Mouse (Mus musculus) stomach, postnatal 0 days (tissue): ENCODE results near the gene 5530401A14Rik. TPM values are rescaled to one million over a fixed set of nuclear protein-coding genes. Genes with fewer than 3 reads are reported as not detected.

Source experiments
- ATAC-seq: fragments of 200-750 bp; cut with Nextera tagmentation; 2 replicates; pipeline ENCODE4 v1.8.0; 2017; ENCODE audit not compliant: low FRiP score, low TSS enrichment
- DNase-seq: peaks from one replicate; pipeline ENCODE4 v3.0.0-alpha.2; 2016; ENCODE audit warnings: low spot score
- H3K27ac ChIP-seq: fragments of 300-500 bp; sonication (generic); replicated peaks from 2 replicates; pipeline ENCODE4 v1.5.1; 2014; ENCODE audit warnings: mild to moderate bottlenecking, control low read depth
- H3K27me3 ChIP-seq: fragments of 300-500 bp; sonication (generic); 2 replicates; pipeline ENCODE4 v1.6.1; 2014; ENCODE audit warnings: low read length; ENCODE audit not compliant: control insufficient read depth, insufficient read depth
- H3K36me3 ChIP-seq: fragments of 300-500 bp; sonication (generic); 2 replicates; pipeline ENCODE4 v1.6.1; 2014; ENCODE audit warnings: low read length, mixed read lengths; ENCODE audit not compliant: control insufficient read depth, insufficient read depth
- H3K4me1 ChIP-seq: fragments of 300-500 bp; sonication (generic); replicated peaks from 2 replicates; pipeline ENCODE4 v1.6.1; 2014; ENCODE audit warnings: antibody characterized with exemption; ENCODE audit not compliant: control insufficient read depth, insufficient read depth
- H3K4me2 ChIP-seq: fragments of 300-500 bp; sonication (generic); replicated peaks from 2 replicates; pipeline ENCODE4 v1.6.1; 2014; ENCODE audit warnings: low read depth, mild to moderate bottlenecking, control low read depth, moderate library complexity
- H3K4me3 ChIP-seq: fragments of 300-500 bp; sonication (generic); 2 replicates; pipeline ENCODE4 v1.5.1; 2014; ENCODE audit warnings: low read depth, low read length, control low read depth
- H3K9ac ChIP-seq: fragments of 300-500 bp; sonication (generic); 2 replicates; pipeline ENCODE4 v1.6.1; 2014; ENCODE audit warnings: mild to moderate bottlenecking, low read length, control low read depth, mixed read lengths
- H3K9me3 ChIP-seq: fragments of 300-500 bp; sonication (generic); 2 replicates; pipeline ENCODE4 v1.6.1; 2016; ENCODE audit warnings: low read length; ENCODE audit not compliant: control insufficient read depth
- CTCF ChIP-seq: IDR thresholded peaks from 2 replicates; pipeline ENCODE4 v1.5.1; 2016; ENCODE audit warnings: antibody characterized with exemption, low read depth, mild to moderate bottlenecking, moderate library complexity
- EP300 ChIP-seq: optimal IDR thresholded peaks from 2 replicates; pipeline ENCODE3; 2016; ENCODE audit warnings: antibody characterized with exemption
- WGBS: fragments of 180-500 bp; shearing (Covaris S2); extraction: QIAGEN DNeasy Blood & Tissue Kit; methylation state at CpG from one replicate; pipeline ENCODE4 v1.1.7; 2014; 5-methylcytosine and 5-hydroxymethylcytosine counted together
- polyA plus RNA-seq: library from polyadenylated mRNA; unstranded; fragments of >200 nt; fragmentation: Nextera tagmentation; extraction: Ambion mirVana; gene quantifications from 2 replicates; pipeline ENCODE4 v1.2.1, GENCODE M21; 2015

The 5530401A14Rik gene
- polyA plus RNA-seq: 0.04 TPM in 1 of 2 replicates, not detected in the other

DNA sequence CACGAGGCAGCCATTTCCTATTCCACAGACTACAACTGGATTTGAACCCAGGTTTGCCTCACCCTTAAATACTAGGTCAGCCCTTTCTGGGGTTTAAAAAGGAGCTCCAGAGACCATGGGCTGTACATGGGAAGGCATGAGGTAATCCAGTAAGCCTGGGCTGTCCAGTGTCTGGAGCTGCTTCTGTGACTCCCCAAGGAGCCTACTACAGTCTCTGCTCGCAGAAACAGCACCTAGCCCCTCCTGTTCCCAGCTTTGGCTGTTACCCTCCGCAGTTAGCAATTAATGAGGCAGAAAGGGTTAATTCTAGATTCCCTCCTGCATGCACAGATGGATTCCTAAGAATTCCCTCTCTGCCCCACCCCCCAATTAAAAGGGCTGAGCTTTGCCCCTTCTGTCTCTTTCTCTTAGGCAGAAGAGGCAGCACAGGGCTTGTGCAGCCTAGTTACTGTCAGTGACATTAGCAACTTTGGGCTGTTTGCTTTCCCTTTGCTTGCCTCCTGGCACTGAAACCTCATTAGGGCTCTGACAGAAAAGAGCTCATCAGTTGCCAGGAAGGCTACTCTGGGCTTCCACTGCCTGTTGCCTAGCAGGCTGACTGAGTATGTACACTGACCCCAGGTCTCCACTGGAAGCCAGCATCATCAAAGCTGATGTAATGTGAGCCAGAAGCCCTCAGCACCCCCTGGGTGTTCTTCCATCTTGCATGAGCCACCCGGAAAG is at the start of gene 5530401A14Rik:
TSS of gene 5530401A14Rik (plus strand) at position 424 of the 723 bp plus-strand sequence.
- Histone ChIP-seq H3K4me2 (no peak within 1 kb of the TSS), H3K27ac (no peak within 1 kb of the TSS), H3K9ac (no peak within 1 kb of the TSS), H3K36me3 (no peaks in the 10 kb centered on the region), H3K4me1 (no peaks in the 10 kb centered on the region), H3K4me3 (no peak within 1 kb of the TSS), H3K27me3 (no peaks in the 10 kb centered on the region), H3K9me3 (no peaks in the 10 kb centered on the region)
- no peak for ATAC-seq
- no peak for DNase-seq
- WGBS: 41% methylated on average over 4 of the region's 4 CpGs
- TF ChIP-seq EP300 (no peak), CTCF (no peak)

DNA sequence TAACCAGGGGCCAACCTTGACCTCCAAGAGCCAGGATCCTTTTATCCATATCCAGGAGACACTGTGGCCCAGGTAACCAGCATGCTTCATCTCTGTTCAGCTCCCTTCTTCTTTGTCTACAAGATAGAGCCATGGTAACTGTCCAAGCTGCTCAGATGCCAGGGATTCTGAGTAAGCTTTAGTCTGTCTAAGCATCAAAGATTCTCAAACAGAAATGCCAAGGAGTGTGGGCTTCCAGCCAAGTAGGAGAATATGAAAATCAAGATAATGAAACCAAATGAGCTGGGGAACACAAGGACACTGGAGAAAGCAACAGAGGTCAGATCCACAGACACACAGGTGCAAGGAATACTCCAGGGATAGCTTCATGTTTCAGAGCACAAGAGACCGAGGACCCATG is 45.7 kb upstream of the 5530401A14Rik start:
- H3K4me3 ChIP-seq: no peak overlapping the region
- H3K9ac ChIP-seq: no peak overlapping the region
- H3K36me3 ChIP-seq: no peaks in the 10 kb centered on the region
- TF ChIP-seq EP300 (no peak), CTCF (no peak)
- DNase-seq (no peak), ATAC-seq (no peak)
- H3K4me2 ChIP-seq: no peak overlapping the region
- no peaks in the 10 kb centered on the region for H3K9me3 ChIP-seq
- WGBS: 47% methylated on average over 1 of the region's 1 CpGs
- no peaks in the 10 kb centered on the region for H3K4me1 ChIP-seq
- no peak overlapping the region for H3K27ac ChIP-seq
- no peaks in the 10 kb centered on the region for H3K27me3 ChIP-seq

DNA sequence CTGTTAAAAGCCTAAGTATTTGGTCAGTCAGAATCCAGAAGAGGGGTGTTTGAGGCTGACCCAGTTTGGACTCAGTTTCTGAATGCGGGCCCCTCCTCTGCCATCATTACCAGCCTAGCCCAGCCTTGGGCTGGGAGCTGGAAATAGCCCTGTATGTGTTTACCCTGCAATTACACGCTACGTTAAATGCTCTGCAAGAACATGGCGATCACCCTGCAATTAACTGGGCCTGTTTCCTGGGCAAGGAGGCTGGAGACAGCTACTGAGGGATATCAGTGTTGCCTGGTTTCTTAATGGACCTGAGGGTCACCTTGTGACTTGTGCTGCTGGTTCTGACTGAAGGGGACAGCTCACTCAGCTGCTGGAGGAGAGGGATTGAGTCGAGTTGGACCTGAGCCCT is 43.9 kb upstream of the 5530401A14Rik start:
- H3K27ac ChIP-seq: no peak overlapping the region
- no peak overlapping the region for H3K4me2 ChIP-seq
- H3K4me1 ChIP-seq: no peaks in the 10 kb centered on the region
- DNase-seq (no peak), ATAC-seq (no peak)
- no peaks in the 10 kb centered on the region for H3K9me3 ChIP-seq
- H3K27me3 ChIP-seq: no peaks in the 10 kb centered on the region
- TF ChIP-seq EP300 (no peak), CTCF (no peak)
- no peak overlapping the region for H3K9ac ChIP-seq
- 74% methylated on average over 5 of the region's 5 CpGs for WGBS
- no peaks in the 10 kb centered on the region for H3K36me3 ChIP-seq
- H3K4me3 ChIP-seq: no peak overlapping the region

DNA sequence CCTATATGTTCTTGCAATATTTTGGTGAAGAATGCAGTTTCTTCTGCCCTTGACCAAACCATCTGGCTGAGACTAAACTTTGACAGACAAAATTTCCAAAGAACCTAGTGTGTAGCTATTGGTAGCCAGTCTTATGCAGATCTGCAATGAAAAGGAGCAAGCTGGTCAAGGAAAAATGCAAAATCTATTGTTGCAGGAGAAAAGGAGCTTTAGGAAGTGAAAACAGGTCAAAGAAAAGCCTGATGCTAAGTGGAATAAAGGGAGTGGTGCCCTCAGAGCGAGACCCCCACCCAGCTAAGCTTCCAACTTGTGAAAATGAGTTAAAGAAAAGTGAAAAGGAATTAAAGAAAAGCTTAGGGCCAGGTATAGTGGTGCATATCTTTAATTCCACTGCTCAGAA is 28.1 kb upstream of the 5530401A14Rik start:
- no peak overlapping the region for H3K9ac ChIP-seq
- H3K27ac ChIP-seq: no peak overlapping the region
- H3K9me3 ChIP-seq: no peaks in the 10 kb centered on the region
- H3K36me3 ChIP-seq: no peaks in the 10 kb centered on the region
- WGBS: 65% methylated on average over 1 of the region's 1 CpGs
- H3K27me3 ChIP-seq: no peaks in the 10 kb centered on the region
- ATAC-seq (no peak), DNase-seq (no peak)
- H3K4me3 ChIP-seq: no peak overlapping the region
- TF ChIP-seq CTCF (no peak), EP300 (no peak)
- no peak overlapping the region for H3K4me2 ChIP-seq
- H3K4me1 ChIP-seq: no peaks in the 10 kb centered on the region

DNA sequence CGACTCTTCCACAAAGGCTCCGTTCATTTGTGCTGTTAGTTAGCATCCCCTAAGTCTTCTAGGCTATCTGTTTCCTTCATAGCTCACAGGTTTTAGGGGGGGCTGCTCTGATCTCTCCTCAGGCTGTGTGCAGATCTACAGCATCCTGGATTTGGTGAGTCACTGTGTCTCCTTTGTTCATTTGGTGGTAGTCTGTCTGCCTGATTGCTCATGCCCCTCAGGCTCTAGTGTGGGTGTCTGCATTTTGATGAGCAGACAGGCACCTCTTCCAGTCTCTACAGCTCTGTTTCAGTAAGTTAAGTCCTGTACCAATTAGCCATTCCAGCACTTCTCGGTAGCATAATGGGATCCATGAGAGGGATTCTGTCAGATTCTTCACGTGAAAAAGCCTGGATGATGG is 22.0 kb upstream of the 5530401A14Rik start:
- DNase-seq: no peak
- TF ChIP-seq EP300 (no peak), CTCF (no peak)
- Histone ChIP-seq H3K4me3 (no peak overlapping the region), H3K27ac (no peak overlapping the region), H3K4me1 (no peaks in the 10 kb centered on the region), H3K27me3 (no peaks in the 10 kb centered on the region), H3K9me3 (no peaks in the 10 kb centered on the region), H3K36me3 (no peaks in the 10 kb centered on the region), H3K9ac (no peak overlapping the region), H3K4me2 (no peak overlapping the region)
- no peak for ATAC-seq
- 73% methylated on average over 4 of the region's 4 CpGs for WGBS

DNA sequence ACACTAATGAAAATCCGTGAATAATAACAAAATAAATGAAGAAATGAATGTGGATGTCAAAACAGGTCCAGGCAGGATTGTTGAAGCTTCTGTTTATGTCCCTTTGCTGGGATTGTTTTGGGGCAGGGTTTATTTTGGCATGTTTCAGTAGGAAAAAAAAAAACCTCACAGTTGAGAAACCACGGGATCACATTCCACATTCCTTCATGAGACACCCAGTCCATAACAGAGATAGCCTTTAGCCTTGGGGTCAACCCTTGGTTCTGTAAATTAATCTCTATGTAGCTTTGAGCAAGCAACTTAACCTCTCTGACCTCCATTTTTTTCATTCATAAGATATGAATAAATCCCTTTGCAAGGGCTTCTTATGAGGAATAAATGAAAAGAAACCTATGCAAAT is 19.5 kb upstream of the 5530401A14Rik start:
- TF ChIP-seq EP300 (no peak), CTCF (no peak)
- ATAC-seq: no peak
- no peak overlapping the region for H3K9ac ChIP-seq
- DNase-seq: no peak
- no peaks in the 10 kb centered on the region for H3K27me3 ChIP-seq
- H3K27ac ChIP-seq: no peak overlapping the region
- H3K4me2 ChIP-seq: no peak overlapping the region
- no peaks in the 10 kb centered on the region for H3K4me1 ChIP-seq
- no peaks in the 10 kb centered on the region for H3K36me3 ChIP-seq
- 20% methylated on average over 2 of the region's 2 CpGs for WGBS
- H3K9me3 ChIP-seq: no peaks in the 10 kb centered on the region
- no peak overlapping the region for H3K4me3 ChIP-seq
